Comparison of ENCODE assay signal across 14 mouse cellular contexts in the genomic region with DNA sequence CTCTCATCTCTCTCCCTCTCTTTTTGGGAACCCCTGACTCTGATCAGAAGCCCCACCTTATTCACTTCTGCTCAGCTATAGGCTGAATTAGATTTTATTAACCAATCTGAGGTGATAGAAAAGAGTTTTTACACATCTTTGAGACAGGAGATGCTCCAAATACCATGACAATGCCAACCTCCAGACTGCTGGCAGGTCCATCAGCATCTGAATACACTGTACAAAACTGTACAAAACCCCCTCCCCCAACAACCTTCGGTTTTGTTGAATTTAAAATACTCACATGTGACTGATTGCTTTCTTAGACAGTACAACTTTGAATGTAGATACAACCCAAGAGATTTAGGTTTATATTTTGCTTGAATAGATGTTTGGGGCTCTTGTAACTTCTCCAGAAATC.
"Had no signal": no experiment of that assay in that cellular context is flagged by ENCODE, and none has a peak within 500 bp of the region (broad histone marks: within the 10 kb centered on the region; RNA-seq: fewer than 3 reads in every experiment).

No protein-coding gene starts in this region.

- DNase-seq: kidney, adult 11 months; kidney, adult 8-10 months; kidney, postnatal 25 days; lung, embryonic 14.5 days; thymus, adult 18-20 months; thymus, postnatal 36 days had no signal

- H3K27ac ChIP-seq: limb, embryonic 12.5 days; limb, embryonic 15.5 days; macrophage; midbrain, embryonic 12.5 days; midbrain, embryonic 15.5 days; neural tube, embryonic 13.5 days had no signal

- H3K4me3 ChIP-seq: limb, embryonic 12.5 days; limb, embryonic 15.5 days; midbrain, embryonic 12.5 days; midbrain, embryonic 15.5 days; myocyte; neural tube, embryonic 13.5 days had no signal

- H3K4me2 ChIP-seq: limb, embryonic 12.5 days; limb, embryonic 15.5 days; lung, embryonic 14.5 days; midbrain, embryonic 12.5 days; midbrain, embryonic 15.5 days; neural tube, embryonic 13.5 days had no signal

- H3K9me3 ChIP-seq: limb, embryonic 12.5 days; limb, embryonic 15.5 days; midbrain, embryonic 12.5 days; midbrain, embryonic 15.5 days; neural tube, embryonic 13.5 days had no signal

- ATAC-seq: lung, postnatal 0 days; midbrain, embryonic 15.5 days had no signal

- H3K4me1 ChIP-seq: limb, embryonic 12.5 days had no signal

- H3K9ac ChIP-seq: limb, embryonic 12.5 days; limb, embryonic 15.5 days; lung, embryonic 14.5 days; midbrain, embryonic 12.5 days; midbrain, embryonic 15.5 days; neural tube, embryonic 13.5 days had no signal

- H3K27me3 ChIP-seq: limb, embryonic 12.5 days; limb, embryonic 15.5 days; midbrain, embryonic 12.5 days; midbrain, embryonic 15.5 days; neural tube, embryonic 13.5 days had no signal
